Mouse (Mus musculus) limb, embryonic 10.5 days (tissue): ENCODE measurements at regions not wholly inside any gene's neighbourhood (a gene's known extent, or its start where the extent isn't known, plus 50 kb on each side); places are given as distances from the start of the nearest gene placed in this dataset.

ENCODE experiments used
- DNase-seq: peaks from one replicate; pipeline ENCODE4 v3.0.0-alpha.2; 2017; ENCODE audit warnings: low spot score
- H3K27ac ChIP-seq: fragments of 300-500 bp; sonication (generic); 2 replicates; pipeline ENCODE4 v1.5.1; 2016; ENCODE audit warnings: mild to moderate bottlenecking
- H3K27me3 ChIP-seq: fragments of 300-500 bp; sonication (generic); 2 replicates; pipeline ENCODE4 v1.6.1; 2016; ENCODE audit warnings: low read depth, mild to moderate bottlenecking; ENCODE audit not compliant: poor library complexity, severe bottlenecking
- H3K36me3 ChIP-seq: fragments of 300-500 bp; sonication (generic); 2 replicates; pipeline ENCODE4 v1.6.1; 2016; ENCODE audit warnings: mild to moderate bottlenecking, moderate library complexity
- H3K4me1 ChIP-seq: fragments of 300-500 bp; sonication (generic); 2 replicates; pipeline ENCODE4 v1.6.1; 2016
- H3K4me3 ChIP-seq: fragments of 300-500 bp; sonication (generic); 2 replicates; pipeline ENCODE4 v1.5.1; 2016; ENCODE audit warnings: mild to moderate bottlenecking, moderate library complexity
- H3K9me3 ChIP-seq: fragments of 300-500 bp; sonication (generic); replicated peaks from 2 replicates; pipeline ENCODE4 v1.6.1; 2016; ENCODE audit warnings: mild to moderate bottlenecking
- WGBS: fragments of 180-500 bp; shearing (Covaris S2); methylation state at CpG from one replicate; pipeline ENCODE4 v1.1.7; 2016; 5-methylcytosine and 5-hydroxymethylcytosine counted together

DNA sequence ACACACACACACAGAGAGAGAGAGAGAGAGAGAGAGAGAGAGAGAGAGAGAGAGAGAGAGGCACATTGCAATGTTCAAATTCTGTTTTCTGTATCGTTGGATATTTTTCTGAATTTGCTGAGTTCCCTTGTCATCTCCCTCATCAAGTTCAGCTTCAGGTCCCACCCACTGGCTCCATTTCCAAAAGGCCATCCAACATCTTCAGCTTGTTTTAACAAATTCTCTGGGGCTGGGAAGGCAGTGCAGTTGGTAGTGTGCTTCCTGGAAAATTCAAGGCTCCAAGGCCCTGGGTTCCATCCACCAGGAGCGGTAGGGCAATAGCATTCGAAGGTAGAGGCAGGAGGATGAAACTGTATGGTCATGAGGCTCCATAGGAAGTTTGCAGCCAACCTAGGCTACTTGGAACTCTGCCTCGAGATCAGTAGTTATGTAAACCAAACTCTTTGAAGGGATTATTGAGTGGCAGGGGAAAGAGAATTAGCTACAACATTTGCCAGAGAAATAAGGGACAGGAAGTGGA, 105.9 kb downstream of the Polr2m start:
- no peak overlapping the region for H3K27ac ChIP-seq
- H3K4me1 ChIP-seq = no peaks in the 10 kb centered on the region
- no peak for DNase-seq
- H3K4me3 ChIP-seq = no peak overlapping the region
- 77% methylated on average over 4 of the region's 4 CpGs for WGBS
- H3K27me3 ChIP-seq = no peaks in the 10 kb centered on the region
- H3K36me3 ChIP-seq = no peaks in the 10 kb centered on the region
- H3K9me3 ChIP-seq = no peaks in the 10 kb centered on the region

DNA sequence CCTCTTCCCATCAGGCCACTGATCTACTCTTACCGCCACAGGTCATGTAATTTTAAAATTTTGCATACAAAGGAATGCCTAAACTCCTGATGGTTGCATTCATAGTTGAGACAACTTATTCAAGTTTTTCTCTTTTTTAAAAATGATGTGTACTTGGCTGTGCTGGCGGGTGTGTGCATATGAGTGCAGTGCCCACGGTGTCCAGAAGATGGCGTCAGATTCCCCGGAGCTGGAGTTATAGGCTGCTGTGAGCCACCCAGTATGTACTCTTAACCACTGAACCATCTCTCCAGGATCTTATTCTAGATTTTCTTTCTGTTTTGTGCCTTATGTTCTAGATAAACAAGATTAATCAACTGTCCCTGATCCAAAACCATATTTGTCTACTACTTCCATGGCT, 116.0 kb downstream of the Polr2m start:
- H3K4me1 ChIP-seq = no peaks in the 10 kb centered on the region
- no peaks in the 10 kb centered on the region for H3K36me3 ChIP-seq
- no peak overlapping the region for H3K27ac ChIP-seq
- DNase-seq = no peak
- no peaks in the 10 kb centered on the region for H3K9me3 ChIP-seq
- peaks cover 19% of the 10 kb centered on the region; the same call in 1 of the 2 replicates for H3K27me3 ChIP-seq
- WGBS = 84% methylated on average over 5 of the region's 5 CpGs
- no peak overlapping the region for H3K4me3 ChIP-seq

DNA sequence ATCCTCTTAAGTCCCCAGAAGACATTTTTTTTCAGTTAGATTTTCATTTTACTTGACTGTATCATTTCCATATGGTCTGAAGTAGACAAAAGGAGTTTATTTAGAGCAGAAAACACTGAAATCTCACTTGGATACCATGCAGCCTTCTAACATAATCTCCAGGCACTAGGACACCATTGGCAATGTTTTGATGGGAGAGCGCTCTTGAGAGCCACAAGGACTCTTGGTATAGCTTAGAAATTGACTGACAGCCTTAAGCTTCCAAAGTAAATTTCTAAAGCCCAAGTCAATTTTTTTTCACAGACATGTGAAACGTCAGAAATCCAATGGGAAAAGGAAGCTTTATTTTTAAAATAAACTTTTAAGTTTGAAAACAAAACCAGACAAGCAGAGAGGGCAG, 116.5 kb downstream of the Polr2m start:
- Histone ChIP-seq H3K36me3 (no peaks in the 10 kb centered on the region), H3K9me3 (no peaks in the 10 kb centered on the region), H3K4me3 (no peak overlapping the region), H3K27ac (no peak overlapping the region), H3K27me3 (peaks cover 20% of the 10 kb centered on the region; the same call in 1 of the 2 replicates), H3K4me1 (no peaks in the 10 kb centered on the region)
- DNase-seq = no peak
- WGBS = 89% methylated on average over 2 of the region's 2 CpGs

DNA sequence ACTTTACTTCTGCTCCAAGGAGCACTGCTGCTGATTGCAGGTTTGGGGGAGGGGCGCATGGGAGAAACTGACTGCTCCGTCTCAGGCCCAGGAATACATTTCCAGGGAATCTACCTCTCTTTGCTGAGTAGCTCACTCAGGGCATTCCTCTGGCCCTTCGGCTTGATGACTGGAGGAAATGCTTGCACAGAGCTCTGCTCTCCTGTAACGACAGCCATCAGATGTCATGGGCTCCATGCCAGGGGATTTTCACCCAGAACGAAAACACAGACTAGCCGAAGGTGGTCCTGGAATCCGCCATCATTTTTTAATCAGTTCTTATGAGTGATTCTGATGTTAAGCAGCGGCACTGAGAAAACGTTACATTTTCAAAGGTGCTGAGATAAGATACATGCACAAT, 119.2 kb downstream of the Polr2m start:
- Histone ChIP-seq H3K27ac (no peak overlapping the region), H3K4me3 (no peak overlapping the region), H3K9me3 (no peaks in the 10 kb centered on the region), H3K36me3 (no peaks in the 10 kb centered on the region), H3K4me1 (no peaks in the 10 kb centered on the region), H3K27me3 (peaks cover 12% of the 10 kb centered on the region; the same call in 1 of the 2 replicates)
- 82% methylated on average over 9 of the region's 9 CpGs for WGBS
- no peak for DNase-seq

DNA sequence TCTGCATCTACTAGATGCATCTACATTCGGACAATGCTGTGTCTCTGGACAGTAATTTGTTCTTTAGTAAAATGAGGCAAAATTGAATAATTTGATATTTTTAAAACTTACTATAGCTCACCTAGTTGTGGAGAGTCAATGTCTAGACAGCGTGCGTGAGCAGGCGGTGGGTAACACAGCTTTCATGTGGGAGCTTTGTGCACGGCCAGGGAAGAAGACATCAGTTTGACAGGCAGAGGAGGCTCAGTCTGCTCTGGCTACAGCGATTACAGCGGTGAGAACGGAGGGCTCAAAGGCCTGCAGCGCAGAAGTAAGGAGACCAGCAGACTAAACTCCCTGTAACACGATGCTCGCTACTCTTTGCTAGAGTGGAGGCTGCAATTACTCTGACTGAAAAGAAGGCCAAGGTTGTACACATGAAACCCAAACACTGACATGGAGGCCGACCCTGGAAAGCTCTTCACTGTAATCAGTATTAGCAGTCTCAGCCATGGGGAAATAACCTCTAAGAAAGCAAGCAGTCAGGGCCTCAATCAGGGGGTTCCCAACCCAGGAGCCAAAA, 120.5 kb downstream of the Polr2m start:
- Histone ChIP-seq H3K9me3 (no peaks in the 10 kb centered on the region), H3K4me1 (no peaks in the 10 kb centered on the region), H3K36me3 (no peaks in the 10 kb centered on the region), H3K4me3 (no peak overlapping the region), H3K27ac (no peak overlapping the region), H3K27me3 (peaks cover 4% of the 10 kb centered on the region; the same call in 1 of the 2 replicates)
- DNase-seq = no peak
- WGBS = 57% methylated on average over 12 of the region's 12 CpGs

DNA sequence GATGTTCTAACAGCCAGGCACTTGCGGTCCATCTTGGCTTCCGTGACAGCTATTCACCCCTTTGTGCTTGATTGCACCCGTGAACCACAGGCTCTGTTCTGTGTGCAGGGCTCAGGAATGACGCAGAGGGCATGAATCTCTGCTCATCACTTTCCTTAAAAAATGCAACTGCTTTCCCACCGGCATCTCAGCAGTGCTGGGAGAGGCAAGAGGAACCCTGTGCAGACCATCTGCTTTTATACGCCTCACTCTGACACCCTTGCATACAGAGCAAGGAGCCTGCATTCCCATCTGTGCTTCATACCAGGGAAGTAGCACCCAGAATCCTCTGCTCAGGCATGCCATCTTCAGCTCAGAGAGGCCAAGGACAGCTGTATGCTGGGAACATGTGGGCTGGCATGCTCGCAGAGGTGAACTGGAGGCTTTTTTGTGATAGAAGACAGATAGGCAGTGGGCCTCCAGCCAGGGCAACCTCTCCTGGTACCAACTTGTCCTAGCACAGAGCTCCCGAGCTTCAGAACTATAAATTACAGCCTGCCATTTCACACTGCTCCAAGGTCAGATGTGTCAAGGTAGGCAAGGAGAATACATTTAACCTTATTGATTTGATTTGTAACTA, 121.6 kb downstream of the Polr2m start:
- H3K9me3 ChIP-seq = no peaks in the 10 kb centered on the region
- 69% methylated on average over 8 of the region's 8 CpGs for WGBS
- no peak overlapping the region for H3K27ac ChIP-seq
- no peak overlapping the region for H3K4me3 ChIP-seq
- H3K27me3 ChIP-seq = peaks cover 4% of the 10 kb centered on the region; the same call in 1 of the 2 replicates
- DNase-seq = no peak
- H3K4me1 ChIP-seq = no peaks in the 10 kb centered on the region
- H3K36me3 ChIP-seq = no peaks in the 10 kb centered on the region

DNA sequence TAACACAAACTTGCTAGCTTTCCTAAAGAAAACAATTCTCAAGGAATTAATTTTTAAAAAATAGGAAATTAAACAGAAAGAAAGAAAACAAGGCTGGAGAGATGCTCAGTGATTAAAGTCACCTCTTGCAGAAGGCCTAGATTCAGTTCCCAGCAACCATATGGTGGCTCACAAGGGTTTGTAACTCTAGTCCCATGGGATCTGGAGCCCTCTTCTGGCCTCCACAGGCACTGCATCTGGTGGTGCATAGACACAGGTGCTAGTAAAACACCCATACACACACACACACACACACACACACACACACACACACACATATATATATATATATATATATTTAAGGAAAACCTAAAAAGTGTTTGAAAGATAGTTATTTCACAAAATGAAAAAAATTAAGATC, 123.3 kb downstream of the Polr2m start:
- no peaks in the 10 kb centered on the region for H3K36me3 ChIP-seq
- H3K4me1 ChIP-seq = no peaks in the 10 kb centered on the region
- no peak overlapping the region for H3K27ac ChIP-seq
- H3K9me3 ChIP-seq = no peaks in the 10 kb centered on the region
- H3K4me3 ChIP-seq = no peak overlapping the region
- no peak for DNase-seq
- peaks cover 9% of the 10 kb centered on the region; the same call in 1 of the 2 replicates for H3K27me3 ChIP-seq

DNA sequence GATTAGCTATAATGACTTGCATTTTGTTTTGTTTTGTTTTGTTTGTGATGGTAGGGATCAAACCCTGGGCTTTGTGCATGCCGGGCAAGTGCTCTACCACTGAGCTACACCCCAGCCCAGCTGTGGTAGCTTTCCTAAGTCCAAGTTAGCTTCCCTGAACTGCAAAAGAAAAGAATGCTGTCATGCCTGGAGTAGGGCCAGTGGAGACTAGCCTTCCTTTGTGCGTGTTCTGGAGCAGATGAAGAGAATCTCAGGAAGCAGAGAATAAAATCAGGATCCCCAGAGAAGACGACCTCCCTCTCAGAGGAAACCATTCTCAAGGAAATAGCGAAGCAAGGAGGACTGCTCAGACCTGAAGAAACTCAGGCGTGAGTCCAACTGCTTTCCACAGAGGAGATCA, 123.8 kb downstream of the Polr2m start:
- H3K9me3 ChIP-seq = no peaks in the 10 kb centered on the region
- DNase-seq = no peak
- H3K36me3 ChIP-seq = no peaks in the 10 kb centered on the region
- no peak overlapping the region for H3K4me3 ChIP-seq
- 92% methylated on average over 5 of the region's 5 CpGs for WGBS
- no peak overlapping the region for H3K27ac ChIP-seq
- peaks cover 9% of the 10 kb centered on the region; the same call in 1 of the 2 replicates for H3K27me3 ChIP-seq
- no peaks in the 10 kb centered on the region for H3K4me1 ChIP-seq

DNA sequence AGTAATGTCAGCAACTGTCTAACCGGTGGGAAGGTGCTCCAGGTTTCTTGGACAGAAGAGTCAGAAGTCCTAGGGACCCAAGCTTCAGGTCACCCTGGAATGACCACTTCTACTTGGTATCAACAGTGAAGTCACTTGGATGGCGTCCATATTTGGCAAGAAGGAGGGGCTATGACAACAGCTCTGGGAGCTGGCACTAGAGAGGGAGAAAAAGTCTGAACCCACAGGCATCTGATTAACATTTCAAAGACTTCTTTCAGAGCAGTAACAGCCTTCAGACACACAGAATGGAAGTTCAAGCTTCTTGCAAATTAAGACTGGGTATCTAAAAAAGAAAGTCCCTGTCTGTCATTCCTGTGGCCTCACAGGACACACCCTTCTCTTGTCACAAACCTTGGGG, 124.4 kb downstream of the Polr2m start:
- Histone ChIP-seq H3K27ac (no peak overlapping the region), H3K4me3 (no peak overlapping the region), H3K27me3 (peaks cover 9% of the 10 kb centered on the region; the same call in 1 of the 2 replicates), H3K36me3 (no peaks in the 10 kb centered on the region), H3K4me1 (no peaks in the 10 kb centered on the region), H3K9me3 (no peaks in the 10 kb centered on the region)
- 82% methylated on average over 2 of the region's 2 CpGs for whole genome bisulfite sequencing
- DNase-seq = no peak

DNA sequence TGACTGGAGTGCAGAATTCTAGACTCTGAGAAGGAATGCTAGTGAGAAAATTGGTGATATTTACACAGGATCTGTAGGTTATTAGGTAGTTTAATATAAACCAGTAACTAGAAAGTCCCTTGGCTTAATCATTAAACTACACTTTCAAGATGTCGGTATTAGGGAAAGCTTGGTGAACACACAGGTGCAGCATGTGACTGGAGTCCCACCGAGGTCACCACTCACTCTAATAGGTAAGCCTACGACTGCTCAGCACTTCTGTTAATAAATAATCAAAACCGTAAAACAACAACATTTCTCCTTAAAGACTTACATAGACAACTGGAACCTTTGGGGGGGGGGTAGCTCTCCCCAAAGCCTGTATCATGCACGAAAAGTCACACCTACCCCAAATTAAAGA, 125.1 kb downstream of the Polr2m start:
- DNase-seq = no peak
- no peaks in the 10 kb centered on the region for H3K4me1 ChIP-seq
- no peaks in the 10 kb centered on the region for H3K36me3 ChIP-seq
- no peaks in the 10 kb centered on the region for H3K9me3 ChIP-seq
- peaks cover 9% of the 10 kb centered on the region; the same call in 1 of the 2 replicates for H3K27me3 ChIP-seq
- WGBS = 92% methylated on average over 5 of the region's 5 CpGs
- no peak overlapping the region for H3K27ac ChIP-seq
- no peak overlapping the region for H3K4me3 ChIP-seq

DNA sequence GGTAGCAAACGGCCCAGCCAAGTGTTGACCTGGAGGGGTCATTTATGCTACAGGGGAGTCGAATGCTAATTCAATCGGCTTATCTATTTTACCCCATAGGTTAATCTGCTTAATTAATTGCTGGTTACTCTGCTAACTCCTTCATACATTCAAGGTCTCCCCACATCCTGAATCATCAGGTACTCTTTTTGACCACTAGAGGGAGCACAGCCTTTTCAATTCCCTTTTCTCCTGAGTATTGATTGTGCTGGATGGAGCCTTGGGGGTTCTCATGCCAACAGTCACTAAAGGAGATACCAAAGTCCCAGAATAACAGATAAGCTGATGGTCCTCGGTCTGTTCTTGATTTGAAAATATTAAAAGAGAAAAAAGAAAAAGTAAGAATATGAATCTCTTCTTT, 126.8 kb downstream of the Polr2m start:
- no peak overlapping the region for H3K27ac ChIP-seq
- H3K4me3 ChIP-seq = no peak overlapping the region
- no peak for DNase-seq
- 42% methylated on average over 4 of the region's 4 CpGs for WGBS
- H3K4me1 ChIP-seq = no peaks in the 10 kb centered on the region
- no peaks in the 10 kb centered on the region for H3K36me3 ChIP-seq
- no peaks in the 10 kb centered on the region for H3K9me3 ChIP-seq
- peaks cover 6% of the 10 kb centered on the region; the same call in 1 of the 2 replicates for H3K27me3 ChIP-seq

DNA sequence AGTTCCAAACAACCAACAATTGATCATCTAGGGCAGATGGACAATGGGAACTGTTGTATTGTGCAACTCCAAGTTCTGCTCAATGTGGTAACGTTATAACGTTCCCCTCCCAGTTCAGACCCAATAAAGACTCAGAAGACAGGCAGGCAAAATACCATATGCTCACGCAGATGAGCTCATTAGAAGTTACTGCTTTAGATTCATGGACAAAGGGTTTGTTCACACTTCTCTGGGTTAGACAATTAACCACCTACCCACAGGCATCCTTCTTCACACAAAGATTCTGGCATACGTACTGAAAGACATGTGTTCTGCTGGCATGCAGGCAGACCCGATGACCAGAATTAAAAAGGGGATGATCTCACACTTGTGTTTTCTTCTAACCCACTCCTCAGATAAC, 130.0 kb downstream of the Polr2m start:
- WGBS = 93% methylated on average over 5 of the region's 5 CpGs
- no peaks in the 10 kb centered on the region for H3K4me1 ChIP-seq
- H3K4me3 ChIP-seq = no peak overlapping the region
- H3K9me3 ChIP-seq = no peaks in the 10 kb centered on the region
- H3K27me3 ChIP-seq = 0 out of 2 replicates have a peak, but pooled peaks cover 5% of the 10 kb centered on the region
- H3K36me3 ChIP-seq = no peaks in the 10 kb centered on the region
- no peak overlapping the region for H3K27ac ChIP-seq
- no peak for DNase-seq
